Mouse (Mus musculus) cerebellum, adult 2 months (tissue): ENCODE results near the gene Ccdc142.

ENCODE experiments used
- CTCF ChIP-seq: fragments of 200-500 bp; IDR thresholded peaks from 2 replicates; pipeline ENCODE4 v1.5.1; 2011; ENCODE audit warnings: low read depth, mild to moderate bottlenecking, control low read depth, low read length, moderate library complexity, borderline replicate concordance; ENCODE audit not compliant: insufficient read depth
- POLR2A ChIP-seq: fragments of 200-500 bp; IDR thresholded peaks from 2 replicates; pipeline ENCODE4 v1.6.1; 2011; ENCODE audit warnings: low read length, control low read depth, borderline replicate concordance; ENCODE audit not compliant: insufficient read depth

DNA sequence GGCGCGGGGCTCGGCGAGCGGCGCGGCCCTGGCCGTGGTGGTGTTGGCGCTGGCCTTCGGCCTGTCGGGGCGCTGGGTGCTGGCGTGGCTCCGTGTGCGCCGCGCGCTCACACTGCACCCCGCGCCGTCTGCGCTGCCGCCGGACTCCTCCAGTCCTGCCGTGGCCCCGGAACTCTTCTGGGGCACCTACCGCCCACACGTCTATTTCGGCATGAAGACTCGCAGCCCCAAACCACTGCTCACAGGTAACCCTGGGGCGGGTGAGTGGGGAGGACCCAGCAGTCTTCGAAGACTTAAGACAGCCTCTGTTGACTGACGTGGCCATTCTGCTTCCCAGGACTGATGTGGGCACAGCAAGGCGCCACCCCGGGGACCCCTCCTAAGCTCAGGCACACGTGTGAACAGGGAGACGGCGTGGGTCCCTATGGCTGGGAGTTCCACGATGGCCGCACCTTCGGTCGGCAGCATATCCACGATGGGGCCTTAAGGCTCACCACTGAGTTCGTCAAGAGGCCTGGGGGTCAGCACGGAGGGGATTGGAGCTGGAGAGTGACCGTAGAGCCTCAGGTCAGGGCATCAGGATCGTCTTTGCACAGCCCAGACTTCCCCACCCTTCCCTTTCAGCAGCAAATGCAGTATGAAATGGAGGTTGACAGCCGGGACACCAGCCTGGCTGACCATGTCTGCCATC is 14.4 kb downstream of the Ccdc142 start:
- no peak for TF ChIP-seq POLR2A
- no peak for TF ChIP-seq CTCF
